Comparison of ENCODE assay signal across 15 mouse cellular contexts in the genomic region with DNA sequence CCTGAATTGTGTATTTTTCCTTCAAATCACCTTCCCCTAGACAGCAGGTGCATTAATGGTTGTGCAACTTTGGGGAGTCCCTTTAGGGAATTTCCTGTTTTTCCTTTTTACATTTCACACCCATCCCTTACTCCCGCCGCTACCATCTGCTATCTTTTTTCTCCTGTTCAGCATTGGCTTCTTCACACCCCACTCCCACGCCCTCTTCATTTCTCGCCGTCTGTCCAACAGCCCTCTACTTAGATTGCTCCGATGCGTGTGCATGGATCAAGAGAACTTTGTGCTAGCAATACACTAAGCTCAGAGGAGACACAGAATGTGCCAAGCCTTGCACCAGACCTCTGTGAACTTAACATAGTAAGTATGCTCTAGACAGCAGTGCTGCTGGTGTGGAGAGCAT. TPM values are rescaled to one million over a fixed set of nuclear protein-coding genes. Genes with fewer than 3 reads are reported as not detected.
DNase-seq lines count a peak whose midpoint lies in the region; ATAC-seq and TF ChIP-seq lines count a peak whose summit lies in the region.
"Had no signal": no experiment of that assay in that cellular context is flagged by ENCODE, and none has a peak within 500 bp of the region (broad histone marks: within the 10 kb centered on the region; RNA-seq: fewer than 3 reads in every experiment).

No protein-coding gene starts in this region.

- intact Hi-C loops in left cerebral cortex, adult 2 months (cut with DNase I): loop anchor here (2.0 to 5.0 kb wide), 2 partner anchors 44 to 134 kb away; no protein-coding TSS in a partner anchor
- intact Hi-C loops in heart, postnatal 25 days (cut with DNase I): no loop called here

- no peak overlapping the region for H3K4me2 ChIP-seq in forebrain, embryonic 15.5 days (replicated peaks)
- no peak overlapping the region for H3K4me2 ChIP-seq in forebrain, embryonic 11.5 days (ENCODE audit: low read depth, low read length, severe bottlenecking)
- no peak overlapping the region for H3K4me2 ChIP-seq in midbrain, embryonic 16.5 days (ENCODE audit: low read length)
- H3K4me2 ChIP-seq: heart, embryonic 11.5 days; neural tube, embryonic 12.5 days had no signal

- H3K27me3 ChIP-seq in forebrain, embryonic 15.5 days: no peaks in the 10 kb centered on the region
- H3K27me3 ChIP-seq in forebrain, embryonic 11.5 days (ENCODE audit: control insufficient read depth, insufficient read depth, low read length): no peaks in the 10 kb centered on the region
- H3K27me3 ChIP-seq in midbrain, embryonic 16.5 days (ENCODE audit: control insufficient read depth, insufficient read depth, low read depth, low read length): no peaks in the 10 kb centered on the region
- H3K27me3 ChIP-seq: neural tube, embryonic 12.5 days had no signal

- no peak overlapping the region for H3K9ac ChIP-seq in forebrain, embryonic 15.5 days (replicated peaks)
- H3K9ac ChIP-seq in forebrain, embryonic 11.5 days (ENCODE audit: low read length): no peak overlapping the region
- H3K9ac ChIP-seq in midbrain, embryonic 16.5 days (ENCODE audit: low read depth, low read length): no peak overlapping the region
- H3K9ac ChIP-seq: liver, embryonic 14.5 days; neural tube, embryonic 12.5 days had no signal

- DNase-seq in forebrain, embryonic 11.5 days (ENCODE audit: low spot score): no peak
- DNase-seq in frontal cortex, postnatal 14 days (ENCODE audit: low spot score in 2 of 2): peak; percentile 56 to 61
- peak; percentile 68 to 70 for DNase-seq in left cerebral cortex, adult 2 months (ENCODE audit: extremely low spot score in 1 of 2, low spot score in 2 of 2)
- peak; percentile 90 for DNase-seq in telencephalon, adult 2 months (ENCODE audit: low read depth, low spot score)
- no peak for DNase-seq in urinary bladder, postnatal 25 days (ENCODE audit: low spot score)
- no peak for DNase-seq in heart, postnatal 25 days (ENCODE audit: low spot score)
- DNase-seq: adrenal gland, adult 2 months; B cell, adult 2 months; kidney, postnatal 25 days had no signal

- no peak overlapping the region for H3K4me3 ChIP-seq in forebrain, embryonic 15.5 days
- no peak overlapping the region for H3K4me3 ChIP-seq in forebrain, embryonic 11.5 days (ENCODE audit: low read depth, low read length)
- no peak overlapping the region for H3K4me3 ChIP-seq in left cerebral cortex, adult 2 months
- no peak overlapping the region for H3K4me3 ChIP-seq in midbrain, embryonic 16.5 days (ENCODE audit: low read depth, low read length)
- H3K4me3 ChIP-seq: neural tube, embryonic 12.5 days had no signal

- no peaks in the 10 kb centered on the region for H3K4me1 ChIP-seq in forebrain, embryonic 15.5 days
- peaks cover 3% of the 10 kb centered on the region; the same call in 1 of the 2 replicates for H3K4me1 ChIP-seq in forebrain, embryonic 11.5 days (replicated peaks; ENCODE audit: control insufficient read depth, insufficient read depth, low read length)
- no peaks in the 10 kb centered on the region for H3K4me1 ChIP-seq in midbrain, embryonic 16.5 days (ENCODE audit: control insufficient read depth, insufficient read depth, low read length)
- H3K4me1 ChIP-seq: neural tube, embryonic 12.5 days had no signal

- TF ChIP-seq CTCF in left cerebral cortex, adult 2 months (IDR thresholded peaks at IDR 0.05): no peak

- H3K36me3 ChIP-seq in forebrain, embryonic 15.5 days: no peaks in the 10 kb centered on the region
- no peaks in the 10 kb centered on the region for H3K36me3 ChIP-seq in forebrain, embryonic 11.5 days (ENCODE audit: control insufficient read depth, insufficient read depth, low read length)
- no peaks in the 10 kb centered on the region; the same call in 1 of the 2 replicates for H3K36me3 ChIP-seq in midbrain, embryonic 16.5 days (ENCODE audit: control insufficient read depth, insufficient read depth, low read length)
- H3K36me3 ChIP-seq: neural tube, embryonic 12.5 days had no signal

- H3K9me3 ChIP-seq in forebrain, embryonic 15.5 days: no peaks in the 10 kb centered on the region
- H3K9me3 ChIP-seq in forebrain, embryonic 11.5 days (ENCODE audit: control insufficient read depth, low read length): no peaks in the 10 kb centered on the region
- no peaks in the 10 kb centered on the region for H3K9me3 ChIP-seq in midbrain, embryonic 16.5 days (replicated peaks; ENCODE audit: control insufficient read depth, low read length, poor library complexity, severe bottlenecking)
- H3K9me3 ChIP-seq: neural tube, embryonic 12.5 days had no signal

- 77% methylated on average over 7 of the region's 7 CpGs for WGBS in forebrain, embryonic 15.5 days
- 85% methylated on average over 7 of the region's 7 CpGs for WGBS in forebrain, embryonic 11.5 days
- 93% methylated on average over 7 of the region's 7 CpGs for WGBS in midbrain, embryonic 16.5 days

- 0 out of 2 replicates have a peak, but pooled peaks have one; percentile 36 for ATAC-seq in forebrain, embryonic 15.5 days (replicated peaks)
- ATAC-seq in forebrain, embryonic 11.5 days (replicated peaks; ENCODE audit: low FRiP score): no peak
- ATAC-seq in midbrain, embryonic 16.5 days: no peak

- H3K27ac ChIP-seq in forebrain, embryonic 15.5 days (replicated peaks): no peak overlapping the region
- H3K27ac ChIP-seq in forebrain, embryonic 11.5 days (ENCODE audit: low read depth, low read length): no peak overlapping the region
- no peak overlapping the region for H3K27ac ChIP-seq in left cerebral cortex, adult 2 months
- H3K27ac ChIP-seq in midbrain, embryonic 16.5 days (ENCODE audit: low read length): no peak overlapping the region
- H3K27ac ChIP-seq: liver, embryonic 14.5 days; neural tube, embryonic 12.5 days had no signal

RNA-seq across cellular contexts. Expression of a gene that starts 12.4 kb away (rescaled TPM):
- polyA plus RNA-seq in forebrain, embryonic 15.5 days (2015; fragmentation: Nextera tagmentation; extraction: Ambion mirVana): 44.9 and 48.7 TPM in 2 replicates
- 30.0 and 35.2 TPM in 2 replicates for polyA plus RNA-seq in forebrain, embryonic 11.5 days (2014; fragmentation: Nextera tagmentation; extraction: Ambion mirVana)
- 10 to 100 TPM; 27.4 to 30.1 TPM for total RNA-seq in left cerebral cortex, adult 2 months (2021)
- 34.0 and 40.1 TPM in 2 replicates for polyA plus RNA-seq in midbrain, embryonic 16.5 days (2015; fragmentation: Nextera tagmentation; extraction: Ambion mirVana)
- total RNA-seq in heart, postnatal 25 days (2021): 10 to 100 TPM; 19.7 to 24.1 TPM

RNA-seq across cellular contexts. Expression of a gene that starts 12.6 kb away (rescaled TPM):
- 0.17 TPM in 2 replicates for polyA plus RNA-seq in forebrain, embryonic 15.5 days (2015; fragmentation: Nextera tagmentation; extraction: Ambion mirVana)
- polyA plus RNA-seq in forebrain, embryonic 11.5 days (2014; fragmentation: Nextera tagmentation; extraction: Ambion mirVana): 0.23 TPM in 1 of 2 replicates, not detected in the other
- under 1 TPM in 1 of 2 experiments, not detected in 1; 0.20 TPM for total RNA-seq in left cerebral cortex, adult 2 months (2021)
- polyA plus RNA-seq in midbrain, embryonic 16.5 days (2015; fragmentation: Nextera tagmentation; extraction: Ambion mirVana): 0.14 and 0.21 TPM in 2 replicates
- under 1 TPM in 1 of 2 experiments, not detected in 1; 0.13 TPM for total RNA-seq in heart, postnatal 25 days (2021)
- polyA plus RNA-seq: adrenal gland, adult 2 months had no signal

RNA-seq across cellular contexts. Expression of a gene that starts 51.6 kb away (rescaled TPM):
- 90.9 and 94.3 TPM in 2 replicates for polyA plus RNA-seq in forebrain, embryonic 15.5 days (2015; fragmentation: Nextera tagmentation; extraction: Ambion mirVana)
- polyA plus RNA-seq in forebrain, embryonic 11.5 days (2014; fragmentation: Nextera tagmentation; extraction: Ambion mirVana): 47.5 and 51.5 TPM in 2 replicates
- 10 to 100 TPM; 28.6 to 33.1 TPM for total RNA-seq in left cerebral cortex, adult 2 months (2021)
- 2.4 and 2.8 TPM in 2 replicates for polyA plus RNA-seq in midbrain, embryonic 16.5 days (2015; fragmentation: Nextera tagmentation; extraction: Ambion mirVana)
- total RNA-seq in heart, postnatal 25 days (2021): not detected
- total RNA-seq: adrenal gland, adult 2 months had no signal
- polyA plus RNA-seq: adrenal gland, adult 2 months; liver, embryonic 14.5 days; neural tube, embryonic 12.5 days; small intestine, adult 2 months had no signal

Comparison
In these comparisons a context has a peak if more than half of its experiments do, and no peak if none do; other contexts are left out.
1. DNase-seq: peak in frontal cortex, postnatal 14 days (2 of 2), left cerebral cortex, adult 2 months (2 of 2) and telencephalon, adult 2 months (single experiment); none in forebrain, embryonic 11.5 days (single experiment), urinary bladder, postnatal 25 days (single experiment) and heart, postnatal 25 days (single experiment).
2. RNA of a gene that starts 51.6 kb away (polyA plus RNA-seq): 90.9 to 94.3 TPM in forebrain, embryonic 15.5 days and 47.5 to 51.5 TPM in forebrain, embryonic 11.5 days; 2.4 to 2.8 TPM in midbrain, embryonic 16.5 days; every median in the first group is over 10 times any median in the second.